Mouse (Mus musculus): Measurements from ENCODE around the gene Atp2b2.
A peak's percentile ranks its signal among the peaks of the same experiment; 100 is the strongest.
"Not testable (repeated sequence)": the region's sequence is repeated elsewhere in the genome, so short reads cannot be mapped to it uniquely, and the experiment has no call there.

Atp2b2 gene

GRCm38 (mm10) chr6:113714276-113714675, 328.1 kb downstream of the Atp2b2 start:
- DNase-seq (ENCODE audit: low spot score in 2 of 2): no peak

- DNase-seq (ENCODE audit: low spot score in 2 of 2): not testable (repeated sequence)
These were observed 329.0 kb downstream of the Atp2b2 start for GRCm38 (mm10) chr6:113713389-113713788.

GRCm38 (mm10) chr6:113712718-113713117, 329.7 kb downstream of the Atp2b2 start:
- DNase-seq (ENCODE audit: low spot score in 2 of 2): no peak

- DNase-seq (ENCODE audit: low spot score in 2 of 2): peak in 1 of 2 experiments; percentile 19
These were observed 344.9 kb downstream of the Atp2b2 start for GRCm38 (mm10) chr6:113697222-113698205.

- peak; percentile 95 for DNase-seq (ENCODE audit: low spot score in 2 of 2)
These were observed 345.7 kb downstream of the Atp2b2 start, which contains the start of gene Tatdn2 for GRCm38 (mm10) chr6:113696582-113697221. TSS of gene Tatdn2 (plus strand) at chr6:113697050.

- DNase-seq (ENCODE audit: low spot score in 2 of 2): no peak
These were observed 346.6 kb downstream of the Atp2b2 start for GRCm38 (mm10) chr6:113695766-113696355.

- DNase-seq (ENCODE audit: low spot score in 2 of 2): no peak
These were observed 347.2 kb downstream of the Atp2b2 start for GRCm38 (mm10) chr6:113695203-113695602.

All from frontal cortex, postnatal 14 days (tissue).